Mouse (Mus musculus): ENCODE data around the gene Smagp. TPM values are rescaled to one million over a fixed set of nuclear protein-coding genes. Genes with fewer than 3 reads are reported as not detected.

Smagp gene
- polyA plus RNA-seq, 1 experiment from 2014 or later = 3.7 TPM

DNA sequence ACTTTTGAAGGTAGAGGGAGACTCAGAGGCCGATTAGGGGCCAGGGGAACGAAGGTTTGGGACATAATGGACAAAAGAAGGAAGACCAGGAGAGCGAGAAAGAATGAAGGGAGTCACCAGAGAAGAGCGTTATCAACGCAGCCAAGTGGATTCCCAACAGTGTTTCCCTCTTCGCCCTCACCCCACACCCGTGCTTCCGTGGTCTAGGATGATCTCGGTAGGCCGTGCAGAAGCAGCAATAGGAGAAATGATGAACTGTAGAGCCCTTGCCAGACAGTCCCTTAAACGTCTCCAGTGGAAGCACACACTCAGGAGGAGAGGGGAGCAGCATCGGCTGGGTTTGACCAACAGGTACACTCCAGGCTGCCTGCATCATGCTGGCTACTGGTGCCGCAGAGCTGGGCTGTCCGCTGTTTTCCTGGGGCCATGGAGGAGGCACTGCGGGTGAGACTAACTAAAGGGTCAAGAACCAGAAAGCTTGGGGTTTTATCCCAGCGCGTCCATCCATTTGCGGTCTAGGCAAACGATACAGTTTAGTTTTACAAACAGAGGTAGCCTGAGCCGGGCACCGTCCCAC is 36.0 kb downstream of the Smagp start:
- Histone ChIP-seq H3K9ac (ENCODE audit: low read length) (no peak overlapping the region; the same call in 1 of the 2 replicates), H3K36me3 (ENCODE audit: control insufficient read depth, insufficient read depth, low read length) (no peaks in the 10 kb centered on the region), H3K4me1 (replicated peaks; ENCODE audit: control insufficient read depth, insufficient read depth, low read length) (peaks cover 12% of the 10 kb centered on the region), H3K4me3 (ENCODE audit: low read depth, low read length) (peak overlapping the region; percentile 81; the same call in 1 of the 2 replicates), H3K9me3 (ENCODE audit: control insufficient read depth, low read length) (no peaks in the 10 kb centered on the region), H3K4me2 (ENCODE audit: low read depth, low read length, severe bottlenecking) (no peak overlapping the region; the same call in 1 of the 2 replicates), H3K27me3 (ENCODE audit: control insufficient read depth, insufficient read depth, low read length) (peaks cover 13% of the 10 kb centered on the region), H3K27ac (ENCODE audit: low read depth, low read length) (no peak overlapping the region)
- ATAC-seq (replicated peaks; ENCODE audit: low FRiP score) = no peak
- WGBS = 12% methylated on average over 21 of the region's 21 CpGs
- no peak for DNase-seq (ENCODE audit: low spot score)

DNA sequence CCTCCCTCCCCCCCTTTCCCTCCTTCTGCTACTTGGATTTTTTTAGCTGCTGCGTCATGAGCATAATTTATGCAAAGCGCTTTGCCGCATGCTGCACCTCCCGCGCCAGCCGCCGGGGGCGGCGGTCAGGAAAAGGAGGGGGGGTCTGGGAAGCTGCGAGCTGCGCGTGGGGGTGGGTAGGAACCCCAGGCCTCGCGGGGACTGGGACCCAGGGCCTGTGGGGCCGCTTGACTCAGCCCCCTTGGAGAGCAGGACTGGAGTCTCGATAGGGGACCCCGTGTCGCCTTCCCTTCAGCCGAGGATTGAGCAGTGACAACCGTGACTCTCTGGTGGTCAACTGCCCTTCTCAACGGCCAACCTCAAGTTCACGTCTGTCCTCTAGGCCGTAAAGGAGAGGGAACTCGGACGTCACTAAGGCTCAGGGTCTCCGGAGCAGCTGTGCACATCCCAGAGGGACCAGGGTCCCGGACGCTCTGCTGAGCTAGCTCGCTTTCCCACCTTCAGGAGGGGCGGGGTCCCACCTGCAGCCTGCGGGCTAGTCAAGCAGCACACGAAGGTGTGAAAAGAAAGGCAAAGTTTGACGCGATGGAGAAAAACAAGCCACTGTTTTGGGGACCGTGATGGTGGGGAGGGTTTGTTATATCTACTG is 36.6 kb downstream of the Smagp start:
- H3K4me2 ChIP-seq (ENCODE audit: low read depth, low read length, severe bottlenecking) = peak overlapping the region; percentile 96
- peaks cover 13% of the 10 kb centered on the region for H3K27me3 ChIP-seq (ENCODE audit: control insufficient read depth, insufficient read depth, low read length)
- no peak overlapping the region for H3K27ac ChIP-seq (ENCODE audit: low read depth, low read length)
- WGBS = 1% methylated on average over 32 of the region's 35 CpGs
- DNase-seq (ENCODE audit: low spot score) (peak; percentile 86), ATAC-seq (replicated peaks; ENCODE audit: low FRiP score) (peak; percentile 70)
- H3K36me3 ChIP-seq (ENCODE audit: control insufficient read depth, insufficient read depth, low read length) = no peaks in the 10 kb centered on the region
- H3K9me3 ChIP-seq (ENCODE audit: control insufficient read depth, low read length) = no peaks in the 10 kb centered on the region
- H3K9ac ChIP-seq (ENCODE audit: low read length) = peak overlapping the region; percentile 87
- H3K4me1 ChIP-seq (replicated peaks; ENCODE audit: control insufficient read depth, insufficient read depth, low read length) = peaks cover 12% of the 10 kb centered on the region
- H3K4me3 ChIP-seq (ENCODE audit: low read depth, low read length) = peak overlapping the region; percentile 81

DNA sequence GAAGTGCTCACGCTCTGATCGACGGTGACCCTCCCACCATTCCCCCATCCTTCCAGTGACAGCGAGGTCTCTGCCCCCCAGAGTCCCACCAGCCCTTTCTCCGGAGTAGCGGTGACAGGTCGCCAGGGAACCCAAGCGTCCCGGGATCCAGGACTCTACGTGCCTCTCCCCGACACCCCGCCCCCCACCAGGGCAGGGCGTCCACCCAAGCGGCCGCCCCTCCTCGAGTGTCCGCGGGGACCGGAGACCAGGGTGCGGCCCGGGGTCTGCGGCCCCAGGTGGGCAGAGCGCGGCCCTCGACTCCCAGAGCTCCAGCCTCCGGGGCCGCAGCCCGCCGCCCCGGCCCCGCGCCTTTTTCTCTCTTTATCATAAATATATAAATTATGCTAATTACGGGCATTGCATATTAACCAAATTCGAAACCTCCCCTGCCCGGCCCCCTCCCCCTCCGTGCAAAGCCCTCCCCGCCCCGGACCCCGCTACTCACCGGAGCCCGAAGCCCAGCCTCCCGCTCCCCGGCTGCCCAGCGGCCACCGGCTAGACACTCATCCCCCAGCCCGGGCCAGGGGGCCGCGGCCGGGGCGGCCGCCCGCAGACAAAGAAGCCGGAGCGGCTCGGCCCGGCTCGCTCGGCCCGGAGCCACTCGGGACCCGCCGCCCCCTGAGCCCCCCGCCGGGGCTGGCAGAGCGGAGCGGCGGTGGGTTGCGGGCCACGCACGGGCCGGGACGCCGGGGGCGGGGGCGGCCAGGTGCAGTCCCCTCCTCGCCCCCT is 37.3 kb downstream of the Smagp start, which contains the start of gene Pou6f1:
Gene Pou6f1, minus strand, starts transcription at position 709 of the 771 bp plus-strand sequence.
- Histone ChIP-seq H3K9me3 (ENCODE audit: control insufficient read depth, low read length) (no peaks in the 10 kb centered on the region), H3K27ac (ENCODE audit: low read depth, low read length) (no peak within 1 kb of the TSS), H3K27me3 (ENCODE audit: control insufficient read depth, insufficient read depth, low read length) (peaks cover 13% of the 10 kb centered on the region), H3K4me2 (ENCODE audit: low read depth, low read length, severe bottlenecking) (peak within 1 kb of the TSS; percentile 96), H3K4me1 (replicated peaks; ENCODE audit: control insufficient read depth, insufficient read depth, low read length) (peaks cover 9% of the 10 kb centered on the region), H3K9ac (ENCODE audit: low read length) (peak within 1 kb of the TSS; percentile 87), H3K36me3 (ENCODE audit: control insufficient read depth, insufficient read depth, low read length) (no peaks in the 10 kb centered on the region), H3K4me3 (ENCODE audit: low read depth, low read length) (peak within 1 kb of the TSS; percentile 81)
- WGBS = under 1% methylated on average over 72 of the region's 76 CpGs
- ATAC-seq (replicated peaks; ENCODE audit: low FRiP score) (peak; percentile 77), DNase-seq (ENCODE audit: low spot score) (peak; percentile 69)

DNA sequence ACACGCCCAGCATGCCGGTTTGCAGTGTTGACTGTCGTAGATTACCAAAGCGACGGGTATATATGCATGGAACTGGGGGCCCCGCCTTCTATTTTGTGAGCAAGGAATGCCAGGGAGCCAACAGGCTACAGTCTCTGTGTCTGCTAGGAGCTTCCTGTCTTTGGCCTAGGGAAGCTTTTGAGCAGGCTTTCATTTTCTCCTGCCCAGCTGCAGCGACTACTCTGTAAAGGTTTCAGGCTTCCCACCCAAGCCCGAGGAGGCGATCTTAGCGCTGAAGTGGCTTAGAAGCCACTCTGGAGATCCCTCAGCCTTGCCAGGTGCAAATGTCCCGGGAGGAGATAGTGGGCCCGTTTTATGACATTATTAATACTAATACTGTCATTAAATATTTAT is 37.9 kb downstream of the Smagp start:
- H3K9me3 ChIP-seq (ENCODE audit: control insufficient read depth, low read length) = no peaks in the 10 kb centered on the region
- H3K27ac ChIP-seq (ENCODE audit: low read depth, low read length) = no peak overlapping the region
- WGBS = 2% methylated on average over 12 of the region's 12 CpGs
- DNase-seq (ENCODE audit: low spot score) (no peak), ATAC-seq (replicated peaks; ENCODE audit: low FRiP score) (no peak)
- H3K4me2 ChIP-seq (ENCODE audit: low read depth, low read length, severe bottlenecking) = peak overlapping the region; percentile 96
- H3K4me3 ChIP-seq (ENCODE audit: low read depth, low read length) = peak overlapping the region; percentile 81
- peaks cover 8% of the 10 kb centered on the region for H3K4me1 ChIP-seq (replicated peaks; ENCODE audit: control insufficient read depth, insufficient read depth, low read length)
- peaks cover 13% of the 10 kb centered on the region for H3K27me3 ChIP-seq (ENCODE audit: control insufficient read depth, insufficient read depth, low read length)
- no peaks in the 10 kb centered on the region for H3K36me3 ChIP-seq (ENCODE audit: control insufficient read depth, insufficient read depth, low read length)
- peak overlapping the region; percentile 87 for H3K9ac ChIP-seq (ENCODE audit: low read length)

DNA sequence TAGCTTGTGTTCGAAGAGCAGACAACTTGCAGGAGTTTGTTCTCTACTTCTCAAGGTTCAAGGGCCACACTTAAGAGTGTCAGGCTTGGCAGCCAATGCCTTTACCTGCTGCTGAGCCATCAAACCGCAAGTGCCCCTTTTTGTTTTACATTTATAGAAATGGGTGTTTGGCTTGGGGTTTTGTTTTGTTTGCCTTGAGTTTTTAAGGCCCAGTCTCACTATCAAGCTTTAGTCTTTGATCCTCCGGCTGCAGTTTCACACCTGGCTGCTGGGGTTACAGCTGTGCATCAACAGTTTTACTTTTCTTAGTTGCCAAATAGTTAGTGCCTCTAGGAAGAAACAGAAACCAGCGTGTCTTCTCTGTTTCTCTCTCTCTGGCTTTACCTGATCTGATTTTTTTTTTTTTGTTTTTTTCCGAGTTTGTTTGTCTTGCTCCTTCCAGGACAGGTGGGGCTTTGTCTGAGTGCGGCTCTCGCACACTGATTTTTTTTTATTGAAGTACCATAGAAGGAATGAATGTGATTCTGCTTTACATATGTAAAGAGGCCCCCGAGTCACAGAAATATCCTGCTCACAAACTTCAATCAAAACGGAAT is 38.4 kb downstream of the Smagp start:
- no peak for ATAC-seq (replicated peaks; ENCODE audit: low FRiP score)
- Histone ChIP-seq H3K27me3 (ENCODE audit: control insufficient read depth, insufficient read depth, low read length) (peaks cover 13% of the 10 kb centered on the region), H3K9ac (ENCODE audit: low read length) (no peak overlapping the region; the same call in 1 of the 2 replicates), H3K36me3 (ENCODE audit: control insufficient read depth, insufficient read depth, low read length) (no peaks in the 10 kb centered on the region), H3K4me2 (ENCODE audit: low read depth, low read length, severe bottlenecking) (peak overlapping the region; percentile 96), H3K4me3 (ENCODE audit: low read depth, low read length) (peak overlapping the region; percentile 81), H3K4me1 (replicated peaks; ENCODE audit: control insufficient read depth, insufficient read depth, low read length) (peaks cover 8% of the 10 kb centered on the region), H3K9me3 (ENCODE audit: control insufficient read depth, low read length) (no peaks in the 10 kb centered on the region), H3K27ac (ENCODE audit: low read depth, low read length) (no peak overlapping the region)
- no peak for DNase-seq (ENCODE audit: low spot score)
- WGBS = 32% methylated on average over 9 of the region's 9 CpGs

DNA sequence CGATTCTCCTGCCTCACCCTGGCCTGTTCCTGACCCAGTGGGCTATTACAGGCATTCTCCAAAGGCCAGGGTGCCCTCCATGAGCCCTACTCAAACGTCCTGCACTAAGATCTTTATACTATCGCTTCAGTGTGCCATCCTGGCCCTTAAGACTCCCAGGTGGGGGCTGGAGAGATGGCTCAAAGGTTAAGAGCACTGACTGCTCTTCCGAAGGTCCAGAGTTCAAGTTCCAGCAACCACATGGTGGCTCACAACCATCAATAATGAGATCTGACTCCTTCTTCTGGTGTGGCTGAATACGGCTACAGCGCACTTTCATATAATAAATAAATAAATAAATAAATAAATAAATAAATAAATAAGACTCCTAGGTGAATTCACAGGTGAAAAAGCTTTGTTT is 43.9 kb downstream of the Smagp start:
- Histone ChIP-seq H3K4me3 (ENCODE audit: low read depth, low read length) (no peak overlapping the region), H3K4me2 (ENCODE audit: low read depth, low read length, severe bottlenecking) (no peak overlapping the region), H3K4me1 (replicated peaks; ENCODE audit: control insufficient read depth, insufficient read depth, low read length) (no peaks in the 10 kb centered on the region), H3K9ac (ENCODE audit: low read length) (no peak overlapping the region), H3K27me3 (ENCODE audit: control insufficient read depth, insufficient read depth, low read length) (no peaks in the 10 kb centered on the region), H3K27ac (ENCODE audit: low read depth, low read length) (no peak overlapping the region), H3K36me3 (ENCODE audit: control insufficient read depth, insufficient read depth, low read length) (no peaks in the 10 kb centered on the region), H3K9me3 (ENCODE audit: control insufficient read depth, low read length) (no peaks in the 10 kb centered on the region)
- ATAC-seq (replicated peaks; ENCODE audit: low FRiP score) (no peak), DNase-seq (ENCODE audit: low spot score) (no peak)
- WGBS = 82% methylated on average over 6 of the region's 6 CpGs

DNA sequence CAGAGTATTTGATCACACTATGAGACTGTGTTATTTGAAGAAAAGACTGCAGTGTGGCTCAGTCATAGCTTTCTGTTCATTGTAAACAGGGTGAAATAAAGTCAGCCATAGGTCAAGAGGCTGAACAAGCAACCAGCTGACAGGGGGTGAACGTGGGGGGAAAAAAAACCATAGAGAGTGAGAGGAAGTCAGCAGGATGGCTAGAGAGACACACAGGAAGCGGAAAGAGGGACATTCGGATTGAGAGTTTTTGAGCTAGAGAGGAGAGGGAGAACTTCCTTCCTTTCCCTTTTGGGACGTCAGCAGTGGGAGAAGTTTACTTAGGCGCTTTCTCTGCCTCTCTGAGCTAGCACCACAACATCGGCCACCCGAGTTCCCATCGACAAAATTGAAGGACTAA is 46.3 kb downstream of the Smagp start:
- Histone ChIP-seq H3K4me1 (replicated peaks; ENCODE audit: control insufficient read depth, insufficient read depth, low read length) (no peaks in the 10 kb centered on the region), H3K4me2 (ENCODE audit: low read depth, low read length, severe bottlenecking) (no peak overlapping the region), H3K4me3 (ENCODE audit: low read depth, low read length) (no peak overlapping the region), H3K27ac (ENCODE audit: low read depth, low read length) (no peak overlapping the region), H3K9me3 (ENCODE audit: control insufficient read depth, low read length) (no peaks in the 10 kb centered on the region), H3K36me3 (ENCODE audit: control insufficient read depth, insufficient read depth, low read length) (no peaks in the 10 kb centered on the region; the same call in 1 of the 2 replicates), H3K27me3 (ENCODE audit: control insufficient read depth, insufficient read depth, low read length) (no peaks in the 10 kb centered on the region), H3K9ac (ENCODE audit: low read length) (no peak overlapping the region)
- ATAC-seq (replicated peaks; ENCODE audit: low FRiP score) = no peak
- DNase-seq (ENCODE audit: low spot score) = no peak
- WGBS = 88% methylated on average over 7 of the region's 8 CpGs

DNA sequence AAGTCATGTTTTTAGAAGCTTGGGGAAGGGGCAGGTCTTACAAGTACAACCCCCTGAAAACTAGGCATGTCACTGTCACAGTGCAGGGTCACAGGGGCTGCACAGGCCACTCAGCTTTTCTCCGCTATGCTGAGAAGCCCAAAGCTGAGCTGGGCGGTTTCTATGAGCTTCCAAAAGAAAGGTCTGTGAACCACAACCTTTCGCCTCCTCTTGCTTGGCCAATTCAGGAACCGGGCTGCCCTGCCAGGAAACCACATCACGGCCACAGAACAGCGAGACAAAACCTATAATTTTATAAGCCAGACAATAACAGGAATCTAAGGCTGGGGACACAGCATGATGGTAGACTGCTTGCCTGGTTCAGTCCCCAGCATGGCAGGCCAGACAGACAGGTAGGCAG is 48.4 kb downstream of the Smagp start:
- Histone ChIP-seq H3K4me2 (ENCODE audit: low read depth, low read length, severe bottlenecking) (no peak overlapping the region), H3K4me1 (replicated peaks; ENCODE audit: control insufficient read depth, insufficient read depth, low read length) (no peaks in the 10 kb centered on the region), H3K27me3 (ENCODE audit: control insufficient read depth, insufficient read depth, low read length) (no peaks in the 10 kb centered on the region), H3K4me3 (ENCODE audit: low read depth, low read length) (no peak overlapping the region), H3K9me3 (ENCODE audit: control insufficient read depth, low read length) (no peaks in the 10 kb centered on the region), H3K27ac (ENCODE audit: low read depth, low read length) (no peak overlapping the region), H3K36me3 (ENCODE audit: control insufficient read depth, insufficient read depth, low read length) (no peaks in the 10 kb centered on the region; the same call in 1 of the 2 replicates), H3K9ac (ENCODE audit: low read length) (no peak overlapping the region)
- no peak for DNase-seq (ENCODE audit: low spot score)
- 87% methylated on average over 6 of the region's 6 CpGs for WGBS
- ATAC-seq (replicated peaks; ENCODE audit: low FRiP score) = no peak
